Mouse (Mus musculus): Measurements from ENCODE around the gene Olfr870. TPM values are rescaled to one million over a fixed set of nuclear protein-coding genes. Genes with fewer than 3 reads are reported as not detected.

The Olfr870 gene
- polyA plus RNA-seq (2012; rRNA removed) = not detected in 2 replicates

GRCm38 (mm10) chr9:20173957-20174356, at the start of gene Olfr870:
Gene Olfr870 (minus strand): TSS chr9:20174057.

DNA sequence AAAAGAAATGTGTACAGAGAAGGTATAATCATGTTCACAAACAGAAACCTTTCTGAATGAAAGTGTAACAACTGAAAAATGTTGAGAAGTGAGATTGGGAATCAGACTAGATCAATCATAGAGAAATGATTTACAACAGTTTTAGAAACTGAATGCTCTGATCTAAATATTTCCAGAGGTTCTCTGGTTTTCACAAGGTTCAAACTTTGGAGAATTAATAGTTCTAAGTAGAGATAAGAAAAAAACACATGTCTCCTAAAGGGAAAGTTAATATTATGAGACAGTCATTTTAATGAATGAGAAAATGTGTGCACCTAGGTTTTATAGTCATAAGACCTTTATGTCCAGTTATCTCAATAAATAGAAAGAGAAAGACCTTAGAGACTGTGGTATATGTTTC, 38.0 kb upstream of the Olfr870 start, which contains the start of gene Olfr871:
Olfr871 (plus strand) TSS at position 301 of the 400 bp plus-strand sequence.

DNA sequence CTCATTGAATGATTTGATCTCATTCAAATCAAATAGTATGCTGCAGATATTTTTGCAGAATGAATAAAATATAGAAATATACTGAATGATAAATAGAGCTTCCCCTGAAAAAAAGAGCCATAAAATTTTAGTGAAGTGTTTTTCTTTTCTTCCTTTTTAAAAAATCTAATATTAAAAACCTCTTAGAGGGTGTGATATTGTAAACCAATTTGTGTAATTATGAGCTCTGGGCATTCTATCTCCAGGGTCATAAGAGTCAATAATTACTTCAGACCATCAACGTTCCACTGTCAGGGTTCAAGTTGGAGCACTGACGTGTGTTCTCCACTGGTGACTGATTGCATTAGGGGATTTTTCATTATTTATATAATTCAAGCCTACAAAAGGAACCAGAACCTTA, 45.1 kb downstream of the Olfr870 start, which contains the start of gene Olfr869:
Olfr869 (plus strand) TSS at position 301 of the 400 bp plus-strand sequence.

Other genes starting within 250 kb of the Olfr870 start
- gene Olfr866, start 146.0 kb downstream of the Olfr870 start, polyA plus RNA-seq (2012; rRNA removed) = not detected in 2 replicates
- not detected in 2 replicates for gene Olfr867, start 116.5 kb downstream of the Olfr870 start, polyA plus RNA-seq (2012; rRNA removed)
- gene Olfr868, start 75.4 kb downstream of the Olfr870 start, polyA plus RNA-seq (2012; rRNA removed) = not detected in 2 replicates
- not detected in 2 replicates for gene Olfr869, start 45.0 kb downstream of the Olfr870 start, polyA plus RNA-seq (2012; rRNA removed)
- not detected in 2 replicates for gene Olfr871, start 38.1 kb upstream of the Olfr870 start, polyA plus RNA-seq (2012; rRNA removed)
- not detected in 2 replicates for gene Olfr872, start 63.1 kb upstream of the Olfr870 start, polyA plus RNA-seq (2012; rRNA removed)
- not detected in 2 replicates for gene Olfr39, start 108.3 kb upstream of the Olfr870 start, polyA plus RNA-seq (2012; rRNA removed)
- not detected in 2 replicates for gene Olfr873, start 124.5 kb upstream of the Olfr870 start, polyA plus RNA-seq (2012; rRNA removed)
- not detected in 2 replicates for gene Olfr18, start 162.0 kb upstream of the Olfr870 start, polyA plus RNA-seq (2012; rRNA removed)
- gene Zfp560, start 211.1 kb upstream of the Olfr870 start, polyA plus RNA-seq (2012; rRNA removed) = 0.81 and 2.3 TPM in 2 replicates